Mouse (Mus musculus) stomach, embryonic 15.5 days (tissue): Measurements from ENCODE around the gene Ssb. TPM values are rescaled to one million over a fixed set of nuclear protein-coding genes. Genes with fewer than 3 reads are reported as not detected.

ENCODE experiments used
- ATAC-seq: fragments of 200-750 bp; cut with Nextera tagmentation; 2 replicates; pipeline ENCODE4 v1.8.0; 2017; ENCODE audit warnings: low read depth, moderate number of reproducible peaks, moderate TSS enrichment; ENCODE audit not compliant: insufficient read depth, low FRiP score
- H3K27ac ChIP-seq: fragments of 300-500 bp; sonication (generic); 2 replicates; pipeline ENCODE4 v1.5.1; 2015; ENCODE audit warnings: mild to moderate bottlenecking, inconsistent platforms
- H3K27me3 ChIP-seq: fragments of 300-500 bp; sonication (generic); replicated peaks from 2 replicates; pipeline ENCODE4 v1.6.1; 2015; ENCODE audit warnings: inconsistent platforms
- H3K36me3 ChIP-seq: fragments of 300-500 bp; sonication (generic); 2 replicates; pipeline ENCODE4 v1.6.1; 2015; ENCODE audit warnings: inconsistent platforms
- H3K4me1 ChIP-seq: fragments of 300-500 bp; sonication (generic); 2 replicates; pipeline ENCODE4 v1.6.1; 2015; ENCODE audit warnings: inconsistent platforms
- H3K4me2 ChIP-seq: fragments of 300-500 bp; sonication (generic); 2 replicates; pipeline ENCODE4 v1.6.1; 2015; ENCODE audit warnings: mild to moderate bottlenecking, inconsistent platforms
- H3K4me3 ChIP-seq: fragments of 300-500 bp; sonication (generic); replicated peaks from 2 replicates; pipeline ENCODE4 v1.5.1; 2015; ENCODE audit warnings: inconsistent platforms
- H3K9ac ChIP-seq: fragments of 300-500 bp; sonication (generic); 2 replicates; pipeline ENCODE4 v1.6.1; 2015; ENCODE audit warnings: inconsistent platforms
- H3K9me3 ChIP-seq: fragments of 300-500 bp; sonication (generic); 2 replicates; pipeline ENCODE4 v1.6.1; 2016; ENCODE audit warnings: inconsistent platforms
- WGBS: fragments of 180-500 bp; shearing (Covaris S2); methylation state at CpG from one replicate; pipeline ENCODE4 v1.1.7; 2015; 5-methylcytosine and 5-hydroxymethylcytosine counted together
- polyA plus RNA-seq: library from polyadenylated mRNA; unstranded; fragments of >200 nt; fragmentation: Nextera tagmentation; extraction: Ambion mirVana; gene quantifications from 2 replicates; pipeline ENCODE4 v1.2.1, GENCODE M21; 2015

The Ssb gene
- polyA plus RNA-seq, 1 experiment from 2014 or later = 316 TPM

GRCm38 (mm10) chr2:69830116-69830515 is 31.2 kb upstream of the Ssb start:
- H3K36me3 ChIP-seq = peaks cover 23% of the 10 kb centered on the region
- H3K9ac ChIP-seq = no peak overlapping the region
- no peak overlapping the region for H3K4me3 ChIP-seq
- H3K27ac ChIP-seq = no peak overlapping the region
- ATAC-seq = no peak
- 86% methylated on average over 8 of the region's 8 CpGs for WGBS
- no peaks in the 10 kb centered on the region for H3K9me3 ChIP-seq
- no peaks in the 10 kb centered on the region for H3K27me3 ChIP-seq
- H3K4me2 ChIP-seq = no peak overlapping the region
- H3K4me1 ChIP-seq = peaks cover 10% of the 10 kb centered on the region; the same call in 1 of the 2 replicates

- Histone ChIP-seq H3K4me3 (no peak overlapping the region), H3K4me1 (no peaks in the 10 kb centered on the region), H3K36me3 (peaks cover 15% of the 10 kb centered on the region), H3K27me3 (no peaks in the 10 kb centered on the region), H3K4me2 (no peak overlapping the region), H3K27ac (no peak overlapping the region), H3K9me3 (no peaks in the 10 kb centered on the region), H3K9ac (no peak overlapping the region)
- no peak for ATAC-seq
- WGBS = 72% methylated on average over 7 of the region's 7 CpGs
Observed at GRCm38 (mm10) chr2:69837244-69837967, 24.0 kb upstream of the Ssb start.

DNA sequence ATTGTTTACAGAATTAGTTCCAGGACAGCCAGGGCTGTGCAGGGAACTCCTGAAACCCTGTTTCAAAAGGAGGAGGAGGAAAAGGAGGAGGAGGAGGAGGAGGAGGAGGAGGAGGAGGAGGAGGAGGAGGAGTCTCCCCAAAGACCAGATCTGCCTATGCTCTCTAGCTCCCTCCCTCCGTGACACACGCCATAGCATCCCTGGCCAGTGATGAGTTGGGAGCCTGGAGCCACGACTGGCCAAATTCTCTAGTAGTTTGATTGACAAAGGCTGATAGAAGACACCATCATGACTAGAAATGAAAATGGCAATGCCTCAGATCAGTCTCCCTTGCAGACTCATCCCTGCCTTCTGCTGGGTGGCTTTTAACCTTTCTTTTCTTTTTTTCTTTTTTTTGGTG is 23.4 kb upstream of the Ssb start:
- ATAC-seq = no peak
- H3K4me2 ChIP-seq = no peak overlapping the region

GRCm38 (mm10) chr2:69838707-69839106 is 22.7 kb upstream of the Ssb start:
- no peaks in the 10 kb centered on the region for H3K9me3 ChIP-seq
- H3K27me3 ChIP-seq = no peaks in the 10 kb centered on the region
- no peak for ATAC-seq
- H3K9ac ChIP-seq = no peak overlapping the region
- no peaks in the 10 kb centered on the region for H3K4me1 ChIP-seq
- no peak overlapping the region for H3K27ac ChIP-seq
- peaks cover 5% of the 10 kb centered on the region; the same call in 1 of the 2 replicates for H3K36me3 ChIP-seq
- H3K4me2 ChIP-seq = no peak overlapping the region
- H3K4me3 ChIP-seq = no peak overlapping the region

More for the DNA sequence above, 23.4 kb upstream of the Ssb start:
- H3K36me3 ChIP-seq = peaks cover 11% of the 10 kb centered on the region; the same call in 1 of the 2 replicates
- H3K27me3 ChIP-seq = no peaks in the 10 kb centered on the region
- 45% methylated on average over 3 of the region's 3 CpGs for WGBS
- no peaks in the 10 kb centered on the region for H3K4me1 ChIP-seq
- no peak overlapping the region for H3K4me3 ChIP-seq
- H3K9me3 ChIP-seq = no peaks in the 10 kb centered on the region
- no peak overlapping the region for H3K9ac ChIP-seq
- no peak overlapping the region for H3K27ac ChIP-seq

- Histone ChIP-seq H3K4me1 (no peaks in the 10 kb centered on the region), H3K36me3 (0 out of 2 replicates have a peak, but pooled peaks cover 3% of the 10 kb centered on the region), H3K27ac (no peak overlapping the region), H3K9me3 (no peaks in the 10 kb centered on the region), H3K4me2 (no peak overlapping the region), H3K27me3 (no peaks in the 10 kb centered on the region), H3K9ac (no peak overlapping the region), H3K4me3 (no peak overlapping the region)
- 29% methylated on average over 6 of the region's 6 CpGs for WGBS
- no peak for ATAC-seq
Observed at GRCm38 (mm10) chr2:69840261-69840660, 21.1 kb upstream of the Ssb start.

DNA sequence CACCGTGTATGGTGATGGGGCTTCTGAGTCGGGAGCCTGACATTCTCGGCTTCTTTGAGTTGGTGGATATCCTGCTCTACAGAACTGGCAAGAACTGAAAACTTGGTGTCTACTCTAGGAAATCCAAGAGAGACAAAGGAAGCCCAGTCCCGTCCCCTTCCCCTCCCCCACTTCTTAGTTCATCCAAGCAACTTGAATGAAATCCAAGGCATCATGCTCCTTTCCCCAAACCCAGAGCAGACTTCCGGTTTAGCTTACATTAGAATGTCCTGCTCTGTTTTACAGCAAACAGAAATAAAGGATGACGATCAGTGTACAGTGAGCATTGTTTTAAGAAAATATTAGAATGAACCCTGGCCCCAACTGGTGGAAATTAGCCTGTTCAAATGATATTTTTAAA is 12.1 kb upstream of the Ssb start:
- no peak for ATAC-seq
- no peaks in the 10 kb centered on the region for H3K27me3 ChIP-seq
- 59% methylated on average over 6 of the region's 6 CpGs for WGBS

DNA sequence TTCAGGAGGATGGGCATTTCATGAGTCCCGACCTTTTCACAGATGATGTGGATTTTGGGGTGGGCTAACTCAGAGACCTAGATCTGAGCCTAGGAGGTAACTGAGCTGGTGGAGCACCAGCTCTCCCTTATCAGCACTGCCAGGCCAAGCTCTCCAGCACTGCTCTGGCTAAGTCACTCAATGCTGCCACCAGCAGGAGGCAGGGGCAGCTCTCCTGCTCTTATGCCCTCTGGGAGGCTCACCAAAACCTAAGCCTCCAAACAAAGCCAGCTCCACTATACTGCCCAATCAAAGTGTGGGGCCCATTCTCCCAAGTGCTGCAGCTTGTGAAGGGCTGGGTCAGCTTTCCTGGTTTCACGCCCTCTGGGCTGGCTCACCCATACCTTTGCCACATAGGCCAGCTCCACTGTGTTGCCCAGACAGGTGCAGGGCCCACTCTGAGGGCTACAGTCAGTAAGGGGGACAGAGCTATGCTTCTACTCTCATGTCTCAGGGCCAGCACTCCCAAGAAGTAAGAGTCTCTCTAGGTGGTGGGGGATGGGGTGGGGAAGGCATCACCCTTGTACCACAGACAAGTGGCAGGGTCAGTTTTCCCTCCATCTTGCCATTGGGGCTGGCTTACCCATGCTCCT is 9.8 kb upstream of the Ssb start:
- ATAC-seq = peak; percentile 39; the same call in 1 of the 2 replicates
- WGBS = 59% methylated on average over 2 of the region's 2 CpGs
- H3K4me2 ChIP-seq = no peak overlapping the region

More for the DNA sequence above, 12.1 kb upstream of the Ssb start:
- H3K4me3 ChIP-seq = no peak overlapping the region
- no peaks in the 10 kb centered on the region for H3K9me3 ChIP-seq
- no peak overlapping the region for H3K27ac ChIP-seq
- no peak overlapping the region for H3K4me2 ChIP-seq
- no peak overlapping the region for H3K9ac ChIP-seq
- no peaks in the 10 kb centered on the region for H3K4me1 ChIP-seq
- no peaks in the 10 kb centered on the region for H3K36me3 ChIP-seq

DNA sequence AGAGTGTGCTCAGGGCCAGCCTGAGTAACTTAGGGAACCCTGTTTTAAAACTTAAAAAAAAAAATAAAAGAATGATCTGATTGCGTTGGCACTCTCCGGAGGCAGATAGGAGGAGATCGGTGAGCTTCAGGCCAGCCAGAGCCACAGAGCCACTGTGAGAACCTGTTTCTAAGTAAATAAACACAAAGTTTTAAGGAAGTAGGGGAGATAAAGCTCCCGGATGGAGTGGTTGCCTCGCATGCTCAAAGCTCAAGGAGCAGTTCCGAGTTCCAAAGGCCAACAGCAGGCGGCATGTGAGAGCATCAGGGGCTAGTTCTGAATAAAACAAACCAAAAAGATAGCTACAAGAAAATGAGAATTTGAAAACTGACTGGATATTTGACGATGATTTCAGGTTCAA is 5.0 kb upstream of the Ssb start:
- H3K36me3 ChIP-seq = no peaks in the 10 kb centered on the region
- peak; percentile 45; the same call in 1 of the 2 replicates for ATAC-seq
- H3K4me3 ChIP-seq = no peak overlapping the region
- H3K4me1 ChIP-seq = no peaks in the 10 kb centered on the region
- no peaks in the 10 kb centered on the region for H3K27me3 ChIP-seq
- WGBS = 36% methylated on average over 8 of the region's 8 CpGs
- H3K27ac ChIP-seq = peak overlapping the region; percentile 57; the same call in 1 of the 2 replicates
- H3K9me3 ChIP-seq = no peaks in the 10 kb centered on the region
- H3K4me2 ChIP-seq = no peak overlapping the region
- H3K9ac ChIP-seq = no peak overlapping the region

More for the DNA sequence above, 9.8 kb upstream of the Ssb start:
- H3K27ac ChIP-seq = no peak overlapping the region
- no peaks in the 10 kb centered on the region for H3K36me3 ChIP-seq
- H3K9me3 ChIP-seq = no peaks in the 10 kb centered on the region
- no peak overlapping the region for H3K9ac ChIP-seq
- no peaks in the 10 kb centered on the region for H3K27me3 ChIP-seq
- no peak overlapping the region for H3K4me3 ChIP-seq
- no peaks in the 10 kb centered on the region for H3K4me1 ChIP-seq

- no peaks in the 10 kb centered on the region for H3K9me3 ChIP-seq
- no peaks in the 10 kb centered on the region for H3K4me1 ChIP-seq
- H3K36me3 ChIP-seq = no peaks in the 10 kb centered on the region
- H3K27ac ChIP-seq = no peak overlapping the region
- no peak for ATAC-seq
- no peak overlapping the region for H3K9ac ChIP-seq
- no peaks in the 10 kb centered on the region for H3K27me3 ChIP-seq
- WGBS = 67% methylated on average over 1 of the region's 1 CpGs
- H3K4me3 ChIP-seq = no peak overlapping the region
- no peak overlapping the region for H3K4me2 ChIP-seq
Observed at GRCm38 (mm10) chr2:69857882-69858281, 3.5 kb upstream of the Ssb start.

DNA sequence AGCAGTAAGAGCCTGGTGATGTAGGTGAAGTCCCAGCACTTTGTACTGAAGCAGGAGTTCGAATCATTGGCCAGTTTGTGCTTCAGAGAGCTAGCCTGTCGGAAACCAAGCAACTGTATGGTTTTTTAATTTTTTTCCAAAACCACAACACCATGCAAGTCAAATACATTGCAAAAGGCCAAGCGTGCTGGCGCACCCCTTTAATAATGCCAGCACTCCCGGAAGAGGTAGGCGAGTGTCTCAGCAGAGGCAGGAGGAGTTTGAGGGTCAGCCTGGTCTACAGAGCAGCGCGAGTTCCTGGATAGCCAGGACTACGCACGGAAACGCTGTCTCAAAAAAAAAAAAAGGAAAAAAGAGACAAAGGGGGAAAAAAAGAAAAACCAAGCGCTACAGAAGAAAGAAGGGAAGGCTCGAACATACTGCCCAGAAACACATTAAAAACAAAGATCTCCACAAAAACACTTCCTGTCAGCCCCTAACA is 350 bp upstream of the Ssb start:
- Histone ChIP-seq H3K9me3 (no peaks in the 10 kb centered on the region), H3K4me2 (peak overlapping the region; percentile 71), H3K4me3 (peak overlapping the region; percentile 100), H3K36me3 (no peaks in the 10 kb centered on the region), H3K27me3 (no peaks in the 10 kb centered on the region), H3K27ac (peak overlapping the region; percentile 93; the same call in 1 of the 2 replicates), H3K9ac (peak overlapping the region; percentile 22; the same call in 1 of the 2 replicates), H3K4me1 (no peaks in the 10 kb centered on the region)
- WGBS = 11% methylated on average over 12 of the region's 13 CpGs
- ATAC-seq = peak; percentile 27; the same call in 1 of the 2 replicates

DNA sequence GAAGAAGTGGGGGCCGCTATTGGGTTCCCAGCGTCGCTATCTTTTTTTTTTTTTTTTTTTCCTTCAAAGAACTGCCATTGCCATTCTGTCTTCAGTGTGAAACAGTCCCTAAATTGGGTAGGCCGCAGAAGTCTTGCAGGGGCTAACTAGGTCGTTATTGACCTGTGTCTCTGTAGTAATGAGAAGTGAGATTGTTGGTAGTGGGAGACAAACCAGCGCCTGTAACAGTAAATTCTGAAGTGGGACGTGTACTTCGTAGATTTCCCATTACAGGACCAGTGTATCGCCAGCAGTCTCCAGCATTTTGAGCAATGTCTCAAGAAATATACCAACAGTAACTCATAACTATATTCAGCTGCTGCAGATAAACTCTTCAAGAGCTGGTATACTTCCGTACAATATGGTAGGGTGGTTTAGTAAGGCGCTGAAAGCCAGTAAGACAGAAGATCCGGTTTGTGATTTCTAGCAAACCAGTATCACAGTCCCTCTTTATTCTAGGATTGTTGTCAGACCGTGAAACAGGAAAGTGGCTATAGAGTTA is 825 bp downstream of the Ssb start:
- H3K27ac ChIP-seq = peak overlapping the region; percentile 93
- H3K4me1 ChIP-seq = no peaks in the 10 kb centered on the region
- H3K36me3 ChIP-seq = peaks cover 3% of the 10 kb centered on the region; the same call in 1 of the 2 replicates
- WGBS = under 1% methylated on average over 13 of the region's 13 CpGs
- peak overlapping the region; percentile 60 for H3K4me2 ChIP-seq
- H3K9me3 ChIP-seq = no peaks in the 10 kb centered on the region
- no peaks in the 10 kb centered on the region for H3K27me3 ChIP-seq
- H3K4me3 ChIP-seq = peak overlapping the region; percentile 100
- peak overlapping the region; percentile 100 for H3K9ac ChIP-seq
- no peak for ATAC-seq

GRCm38 (mm10) chr2:69883990-69884391 is 22.6 kb downstream of the Ssb start:
- H3K27ac ChIP-seq = no peak overlapping the region
- 67% methylated on average over 2 of the region's 2 CpGs for WGBS
- no peaks in the 10 kb centered on the region for H3K36me3 ChIP-seq
- no peaks in the 10 kb centered on the region for H3K27me3 ChIP-seq
- 0 out of 2 replicates have a peak, but pooled peaks have one; percentile 9 for ATAC-seq
- H3K9me3 ChIP-seq = no peaks in the 10 kb centered on the region
- peak overlapping the region; percentile 58; the same call in 1 of the 2 replicates for H3K4me2 ChIP-seq
- no peak overlapping the region for H3K4me3 ChIP-seq
- no peak overlapping the region for H3K9ac ChIP-seq
- H3K4me1 ChIP-seq = peaks cover 9% of the 10 kb centered on the region
